Mouse (Mus musculus): Measurements from ENCODE around the gene Ifnab. TPM values are rescaled to one million over a fixed set of nuclear protein-coding genes. Genes with fewer than 3 reads are reported as not detected.

The Ifnab gene
- total and polyA plus RNA-seq, 2 experiments from 2014 or later = not detected

- Histone ChIP-seq H3K27me3 (ENCODE audit: insufficient read depth, low read length) (no peaks in the 10 kb centered on the region), H3K4me1 (ENCODE audit: insufficient read depth) (no peaks in the 10 kb centered on the region), H3K9ac (no peak within 1 kb of the TSS), H3K4me3 (ENCODE audit: low read depth, low read length) (no peak within 1 kb of the TSS), H3K4me2 (ENCODE audit: low read depth) (no peak within 1 kb of the TSS), H3K9me3 (ENCODE audit: low read length) (no peaks in the 10 kb centered on the region), H3K27ac (ENCODE audit: low read depth, low read length) (no peak within 1 kb of the TSS), H3K36me3 (ENCODE audit: insufficient read depth) (no peaks in the 10 kb centered on the region)
- WGBS = 92% methylated on average over 1 of the region's 1 CpGs
- TF ChIP-seq CTCF (IDR thresholded peaks at IDR 0.05; ENCODE audit: low read depth) = no peak
- no peak for ATAC-seq
- no peak for DNase-seq
Measured at GRCm38 (mm10) chr4:88683812-88684211, 7.3 kb downstream of the Ifnab start, which contains the start of gene Ifna2. TSS of gene Ifna2 (minus strand) at chr4:88683912.

DNA sequence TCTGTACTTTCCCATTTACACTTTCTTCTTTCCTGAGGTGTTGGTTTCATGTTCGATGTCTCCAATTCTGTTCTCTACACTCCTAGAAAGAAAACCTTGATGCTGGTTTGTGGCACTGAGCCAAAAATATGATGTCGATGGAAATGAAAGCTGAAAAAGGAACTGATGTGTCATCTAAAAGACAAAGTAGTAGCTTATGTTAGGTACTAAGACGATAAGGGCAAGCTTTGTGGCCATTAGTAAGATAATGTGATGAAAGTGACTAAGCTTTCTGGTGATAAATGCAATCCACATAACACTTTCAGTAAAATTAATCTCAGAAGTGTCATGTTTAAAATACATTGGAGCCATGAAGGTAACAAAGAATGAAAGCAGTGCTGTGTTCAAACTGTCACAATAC lies 9.8 kb downstream of the Ifnab start:
- Histone ChIP-seq H3K27me3 (ENCODE audit: insufficient read depth, low read length) (no peaks in the 10 kb centered on the region), H3K9me3 (ENCODE audit: low read length) (no peaks in the 10 kb centered on the region), H3K4me2 (ENCODE audit: low read depth) (no peak overlapping the region), H3K36me3 (ENCODE audit: insufficient read depth) (no peaks in the 10 kb centered on the region), H3K4me3 (ENCODE audit: low read depth, low read length) (no peak overlapping the region), H3K4me1 (ENCODE audit: insufficient read depth) (no peaks in the 10 kb centered on the region), H3K27ac (ENCODE audit: low read depth, low read length) (no peak overlapping the region), H3K9ac (no peak overlapping the region)
- ATAC-seq (no peak), DNase-seq (no peak)
- TF ChIP-seq CTCF (IDR thresholded peaks at IDR 0.05; ENCODE audit: low read depth) = no peak
- 61% methylated on average over 3 of the region's 3 CpGs for WGBS

- H3K9me3 ChIP-seq (ENCODE audit: low read length) = no peaks in the 10 kb centered on the region
- H3K4me1 ChIP-seq (ENCODE audit: insufficient read depth) = no peaks in the 10 kb centered on the region
- no peak overlapping the region for H3K9ac ChIP-seq
- H3K27me3 ChIP-seq (ENCODE audit: insufficient read depth, low read length) = no peaks in the 10 kb centered on the region
- H3K4me3 ChIP-seq (ENCODE audit: low read depth, low read length) = no peak overlapping the region
- DNase-seq = peak; percentile 31
- WGBS = 48% methylated on average over 8 of the region's 8 CpGs
- no peak for ATAC-seq
- peak; percentile 61 for TF ChIP-seq CTCF (IDR thresholded peaks at IDR 0.05; ENCODE audit: low read depth)
- no peak overlapping the region for H3K27ac ChIP-seq (ENCODE audit: low read depth, low read length)
- H3K4me2 ChIP-seq (ENCODE audit: low read depth) = no peak overlapping the region
- no peaks in the 10 kb centered on the region for H3K36me3 ChIP-seq (ENCODE audit: insufficient read depth)
Measured at GRCm38 (mm10) chr4:88680362-88680761, 10.8 kb downstream of the Ifnab start.

- ATAC-seq (no peak), DNase-seq (no peak)
- no peak within 1 kb of the TSS for H3K4me2 ChIP-seq (ENCODE audit: low read depth)
- no peak for TF ChIP-seq CTCF (IDR thresholded peaks at IDR 0.05; ENCODE audit: low read depth)
- no peaks in the 10 kb centered on the region for H3K4me1 ChIP-seq (ENCODE audit: insufficient read depth)
- H3K9ac ChIP-seq = no peak within 1 kb of the TSS
- H3K27ac ChIP-seq (ENCODE audit: low read depth, low read length) = no peak within 1 kb of the TSS
- no peaks in the 10 kb centered on the region for H3K36me3 ChIP-seq (ENCODE audit: insufficient read depth)
- 77% methylated on average over 1 of the region's 1 CpGs for WGBS
- H3K27me3 ChIP-seq (ENCODE audit: insufficient read depth, low read length) = no peaks in the 10 kb centered on the region
- H3K9me3 ChIP-seq (ENCODE audit: low read length) = no peaks in the 10 kb centered on the region
- H3K4me3 ChIP-seq (ENCODE audit: low read depth, low read length) = no peak within 1 kb of the TSS
Measured at GRCm38 (mm10) chr4:88676824-88677223, 14.3 kb downstream of the Ifnab start, which contains the start of gene Ifna16. TSS of gene Ifna16 (minus strand) at chr4:88676924.

DNA sequence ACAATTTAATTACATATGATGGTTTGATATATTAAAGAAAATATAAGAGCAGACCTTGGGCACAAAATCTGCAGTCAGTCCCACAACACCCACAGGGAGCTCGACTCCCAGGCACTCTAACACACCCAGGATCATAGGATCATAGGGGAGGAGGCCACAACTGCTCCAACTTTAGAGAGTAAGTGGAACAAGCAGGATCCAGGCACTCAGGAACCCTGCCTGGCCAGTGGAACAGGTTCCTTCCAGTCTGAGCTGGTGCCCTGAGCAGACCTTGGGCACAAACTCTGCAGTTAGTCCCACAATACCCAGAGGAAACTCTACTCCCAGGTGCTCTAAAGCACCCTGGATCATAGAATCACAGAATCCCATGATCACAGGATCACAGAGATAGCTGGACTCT lies 35.7 kb downstream of the Ifnab start:
- no peaks in the 10 kb centered on the region for H3K27me3 ChIP-seq (ENCODE audit: insufficient read depth, low read length)

GRCm38 (mm10) chr4:88653644-88654043 lies 37.5 kb downstream of the Ifnab start:
- no peak overlapping the region for H3K4me2 ChIP-seq (ENCODE audit: low read depth)
- no peaks in the 10 kb centered on the region for H3K9me3 ChIP-seq (ENCODE audit: low read length)
- 81% methylated on average over 3 of the region's 3 CpGs for WGBS
- H3K9ac ChIP-seq = no peak overlapping the region
- no peak overlapping the region for H3K27ac ChIP-seq (ENCODE audit: low read depth, low read length)
- H3K4me3 ChIP-seq (ENCODE audit: low read depth, low read length) = no peak overlapping the region
- H3K36me3 ChIP-seq (ENCODE audit: insufficient read depth) = no peaks in the 10 kb centered on the region
- no peak for TF ChIP-seq CTCF (IDR thresholded peaks at IDR 0.05; ENCODE audit: low read depth)
- DNase-seq = no peak
- ATAC-seq = no peak
- no peaks in the 10 kb centered on the region for H3K27me3 ChIP-seq (ENCODE audit: insufficient read depth, low read length)
- no peaks in the 10 kb centered on the region for H3K4me1 ChIP-seq (ENCODE audit: insufficient read depth)

More for the DNA sequence above, 35.7 kb downstream of the Ifnab start:
- DNase-seq = no peak
- Histone ChIP-seq H3K4me2 (ENCODE audit: low read depth) (no peak overlapping the region), H3K27ac (ENCODE audit: low read depth, low read length) (no peak overlapping the region), H3K4me3 (ENCODE audit: low read depth, low read length) (no peak overlapping the region), H3K36me3 (ENCODE audit: insufficient read depth) (no peaks in the 10 kb centered on the region), H3K9me3 (ENCODE audit: low read length) (no peaks in the 10 kb centered on the region), H3K4me1 (ENCODE audit: insufficient read depth) (no peaks in the 10 kb centered on the region), H3K9ac (no peak overlapping the region)
- ATAC-seq = no peak
- no peak for TF ChIP-seq CTCF (IDR thresholded peaks at IDR 0.05; ENCODE audit: low read depth)
- WGBS = 70% methylated on average over 1 of the region's 1 CpGs

- no peaks in the 10 kb centered on the region for H3K9me3 ChIP-seq (ENCODE audit: low read length)
- H3K9ac ChIP-seq = no peak within 1 kb of the TSS
- no peaks in the 10 kb centered on the region for H3K27me3 ChIP-seq (ENCODE audit: insufficient read depth, low read length)
- DNase-seq (no peak), ATAC-seq (no peak)
- no peaks in the 10 kb centered on the region for H3K4me1 ChIP-seq (ENCODE audit: insufficient read depth)
- H3K4me3 ChIP-seq (ENCODE audit: low read depth, low read length) = no peak within 1 kb of the TSS
- no peaks in the 10 kb centered on the region for H3K36me3 ChIP-seq (ENCODE audit: insufficient read depth)
- WGBS = 55% methylated on average over 2 of the region's 2 CpGs
- no peak within 1 kb of the TSS for H3K27ac ChIP-seq (ENCODE audit: low read depth, low read length)
- no peak for TF ChIP-seq CTCF (IDR thresholded peaks at IDR 0.05; ENCODE audit: low read depth)
- H3K4me2 ChIP-seq (ENCODE audit: low read depth) = no peak within 1 kb of the TSS
Measured at GRCm38 (mm10) chr4:88644359-88644758, 46.8 kb downstream of the Ifnab start, which contains the start of gene Ifna13. TSS of gene Ifna13 (minus strand) at chr4:88644459.
